Mouse (Mus musculus) erythroblast, embryonic 14.5 days (primary cell): ENCODE results near the gene Grm1. TPM values are rescaled to one million over a fixed set of nuclear protein-coding genes. Genes with fewer than 3 reads are reported as not detected.

Source experiments
- H3K27me3 ChIP-seq: 2 replicates; pipeline ENCODE4 v1.6.1; 2012; ENCODE audit warnings: inconsistent platforms; ENCODE audit not compliant: control insufficient read depth
- H3K36me3 ChIP-seq: 2 replicates; pipeline ENCODE4 v1.6.1; 2012; ENCODE audit warnings: mild to moderate bottlenecking, inconsistent platforms; ENCODE audit not compliant: control insufficient read depth
- H3K4me1 ChIP-seq: 2 replicates; pipeline ENCODE4 v1.6.1; 2012; ENCODE audit warnings: inconsistent platforms; ENCODE audit not compliant: control insufficient read depth
- H3K4me3 ChIP-seq: replicated peaks from 2 replicates; pipeline ENCODE3; 2012; ENCODE audit warnings: moderate library complexity, mild to moderate bottlenecking, inconsistent platforms
- H3K9me3 ChIP-seq: 2 replicates; pipeline ENCODE4 v1.6.1; 2012; ENCODE audit warnings: low read length, inconsistent platforms, mixed read lengths; ENCODE audit not compliant: control insufficient read depth
- GATA1 ChIP-seq: IDR thresholded peaks from 2 replicates; pipeline ENCODE4 v1.6.1; 2012; ENCODE audit warnings: low read length, inconsistent platforms, mixed read lengths
- TAL1 ChIP-seq: IDR thresholded peaks from 3 replicates; pipeline ENCODE4 v1.6.1; 2012; ENCODE audit warnings: low read length, inconsistent platforms, mixed read lengths
- polyA plus RNA-seq: library from polyadenylated mRNA; stranded (reverse); fragments of >175 nt; gene quantifications from 2 replicates; pipeline ENCODE4 v1.2.3, GENCODE M21; 2012

The Grm1 gene
- polyA plus RNA-seq, 1 experiment, result 0.01 TPM

DNA sequence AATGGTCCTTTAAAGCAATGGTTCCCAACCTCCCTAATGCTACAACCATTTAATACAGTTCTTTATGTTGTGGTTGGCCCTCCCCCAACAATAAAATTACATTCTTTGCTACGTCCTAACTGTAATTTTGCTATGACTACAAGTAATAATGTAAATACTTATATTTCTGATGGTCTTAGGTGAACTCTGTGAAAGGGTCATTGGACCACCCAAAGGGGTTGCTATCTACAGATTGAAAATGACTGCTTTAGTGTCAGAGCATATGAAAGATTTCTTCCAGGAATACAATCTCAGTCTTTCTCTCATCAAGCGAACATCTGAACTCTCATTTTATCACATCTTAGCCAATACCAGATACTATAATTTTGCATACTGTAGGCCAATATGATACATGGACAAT lies 321.4 kb downstream of the Grm1 start:
- Histone ChIP-seq H3K4me1 (no peaks in the 10 kb centered on the region), H3K4me3 (no peak overlapping the region), H3K36me3 (no peaks in the 10 kb centered on the region), H3K9me3 (no peaks in the 10 kb centered on the region), H3K27me3 (no peaks in the 10 kb centered on the region)
- TF ChIP-seq GATA1 (no peak), TAL1 (no peak)

DNA sequence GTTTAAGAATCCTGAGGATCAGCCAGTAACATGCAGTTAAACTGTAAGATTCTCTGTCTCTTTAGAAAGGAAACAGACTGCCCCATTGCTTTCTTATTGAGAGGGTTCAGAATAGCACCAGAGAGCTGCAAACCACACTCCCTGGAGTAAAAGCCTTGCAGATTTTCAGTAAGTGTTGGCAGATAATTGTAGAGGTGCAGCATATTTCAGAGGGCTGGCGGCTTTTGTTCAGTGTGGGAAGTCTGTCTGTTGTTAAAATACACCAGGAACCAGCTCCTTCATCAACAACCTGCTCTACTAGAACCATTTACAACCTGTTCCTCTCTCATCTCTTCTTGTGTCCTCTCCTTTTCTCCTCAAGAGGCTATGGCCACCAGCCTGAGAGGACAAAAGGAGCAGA lies 331.1 kb downstream of the Grm1 start:
- no peaks in the 10 kb centered on the region for H3K27me3 ChIP-seq
- no peaks in the 10 kb centered on the region for H3K9me3 ChIP-seq
- no peak for TF ChIP-seq TAL1
- no peak for TF ChIP-seq GATA1
- H3K4me1 ChIP-seq, result no peaks in the 10 kb centered on the region
- H3K36me3 ChIP-seq, result no peaks in the 10 kb centered on the region
- no peak overlapping the region for H3K4me3 ChIP-seq

- Histone ChIP-seq H3K4me3 (no peak overlapping the region), H3K36me3 (no peaks in the 10 kb centered on the region), H3K27me3 (no peaks in the 10 kb centered on the region), H3K9me3 (no peaks in the 10 kb centered on the region), H3K4me1 (no peaks in the 10 kb centered on the region)
- TF ChIP-seq TAL1 (no peak), GATA1 (no peak)
Observed at GRCm38 (mm10) chr10:10744097-10744496, 338.1 kb downstream of the Grm1 start.

DNA sequence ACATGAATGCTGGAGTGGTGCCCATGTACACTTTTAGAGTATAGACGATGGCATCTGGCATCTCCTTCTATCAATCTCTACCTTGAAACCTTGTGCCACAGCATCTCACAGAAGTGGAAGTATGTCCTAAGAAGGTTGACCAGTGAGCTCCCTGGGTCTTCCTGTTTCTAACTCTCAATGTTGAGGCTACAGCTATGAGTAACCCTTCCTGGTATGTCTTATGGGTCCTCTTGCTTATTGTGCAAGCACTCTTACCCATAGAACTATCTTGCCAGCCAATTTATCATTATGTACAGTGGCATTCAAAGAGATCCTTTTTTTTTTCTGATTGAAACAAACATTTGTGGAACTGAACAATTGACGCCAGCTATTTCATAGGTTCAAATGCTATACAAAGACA lies 340.0 kb downstream of the Grm1 start:
- Histone ChIP-seq H3K9me3 (no peaks in the 10 kb centered on the region), H3K27me3 (no peaks in the 10 kb centered on the region), H3K4me3 (no peak overlapping the region), H3K4me1 (no peaks in the 10 kb centered on the region), H3K36me3 (no peaks in the 10 kb centered on the region)
- TF ChIP-seq TAL1, result no peak
- TF ChIP-seq GATA1, result no peak

- Histone ChIP-seq H3K9me3 (no peaks in the 10 kb centered on the region), H3K27me3 (no peaks in the 10 kb centered on the region), H3K36me3 (no peaks in the 10 kb centered on the region), H3K4me3 (no peak overlapping the region), H3K4me1 (no peaks in the 10 kb centered on the region)
- TF ChIP-seq GATA1 (no peak), TAL1 (no peak)
Observed at GRCm38 (mm10) chr10:10741314-10741713, 340.8 kb downstream of the Grm1 start.

DNA sequence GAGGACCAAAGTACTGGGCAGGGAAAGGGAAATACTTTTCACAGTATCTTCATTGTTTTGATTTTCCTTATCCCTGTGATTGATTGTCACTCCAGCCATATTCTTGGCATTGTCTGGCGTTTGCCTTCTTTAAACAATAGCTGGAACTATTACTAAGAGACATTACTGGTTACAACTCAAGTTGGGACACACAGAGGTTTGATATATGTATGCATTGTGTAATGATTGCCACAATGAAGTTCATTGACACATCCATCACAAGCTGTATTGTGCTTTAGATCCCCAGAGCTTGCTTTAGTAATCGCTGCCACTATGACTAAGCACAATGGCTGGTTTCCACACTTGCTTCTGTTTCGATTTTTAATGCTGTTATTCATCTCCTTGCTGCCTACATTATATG lies 341.4 kb downstream of the Grm1 start:
- Histone ChIP-seq H3K9me3 (no peaks in the 10 kb centered on the region), H3K36me3 (no peaks in the 10 kb centered on the region), H3K4me1 (no peaks in the 10 kb centered on the region), H3K4me3 (no peak overlapping the region), H3K27me3 (no peaks in the 10 kb centered on the region)
- no peak for TF ChIP-seq TAL1
- no peak for TF ChIP-seq GATA1

DNA sequence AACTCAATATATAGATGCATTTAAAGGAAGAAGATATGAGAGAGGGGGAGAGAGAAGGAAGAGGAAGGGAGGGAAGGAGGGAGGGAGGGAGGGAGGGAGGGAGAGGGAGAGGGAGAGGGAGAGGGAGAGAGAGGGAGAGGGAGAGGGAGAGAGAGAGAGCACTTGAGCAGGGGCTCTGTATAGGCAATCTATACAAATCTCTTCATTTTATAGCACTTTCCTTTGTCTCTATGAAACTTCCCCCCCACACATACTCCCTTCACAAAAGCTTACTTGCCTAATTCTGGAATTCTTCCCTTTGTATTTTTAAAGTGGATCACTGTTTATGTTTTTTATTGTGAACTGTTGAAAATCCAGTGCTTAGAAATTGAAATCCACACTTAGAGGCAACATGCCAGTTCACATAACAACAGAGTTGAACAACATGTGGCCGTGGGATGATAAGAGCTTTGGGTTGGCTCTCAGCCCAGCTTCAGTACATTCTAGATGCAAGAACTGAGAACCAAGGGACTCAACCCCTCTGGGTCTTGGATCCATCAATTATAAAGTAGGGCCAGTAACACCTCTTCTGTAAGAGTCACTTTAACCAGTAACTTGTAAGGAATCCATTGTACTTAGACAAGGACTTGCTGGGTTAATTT lies 345.0 kb downstream of the Grm1 start:
- Histone ChIP-seq H3K4me1 (no peaks in the 10 kb centered on the region), H3K27me3 (no peaks in the 10 kb centered on the region), H3K4me3 (no peak overlapping the region), H3K9me3 (no peaks in the 10 kb centered on the region), H3K36me3 (no peaks in the 10 kb centered on the region)
- TF ChIP-seq GATA1 (no peak), TAL1 (no peak)

- no peak overlapping the region for H3K4me3 ChIP-seq
- no peaks in the 10 kb centered on the region for H3K9me3 ChIP-seq
- no peaks in the 10 kb centered on the region for H3K27me3 ChIP-seq
- no peaks in the 10 kb centered on the region for H3K36me3 ChIP-seq
- H3K4me1 ChIP-seq, result no peaks in the 10 kb centered on the region
- TF ChIP-seq TAL1 (no peak), GATA1 (no peak)
Observed at GRCm38 (mm10) chr10:10734561-10734960, 347.6 kb downstream of the Grm1 start.

DNA sequence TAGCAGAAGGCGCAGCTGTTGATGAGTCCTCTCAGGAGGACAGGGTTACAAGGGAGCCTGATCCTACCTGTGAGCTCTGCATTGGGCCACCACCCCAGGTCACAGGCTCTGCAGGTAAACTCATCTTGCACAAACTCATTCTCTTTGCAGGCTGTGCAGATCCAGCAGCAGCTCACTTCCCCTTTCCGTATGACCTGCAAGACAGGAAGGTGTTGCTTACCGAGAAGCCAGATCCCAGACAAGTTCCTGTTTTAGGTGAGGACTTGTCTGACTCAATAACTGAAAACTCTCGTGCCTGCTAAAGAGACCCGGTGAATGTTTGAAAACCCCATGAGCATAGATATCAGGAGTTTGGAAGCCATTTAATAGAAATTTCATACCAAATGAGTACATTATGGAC lies 349.1 kb downstream of the Grm1 start:
- Histone ChIP-seq H3K36me3 (no peaks in the 10 kb centered on the region), H3K9me3 (no peaks in the 10 kb centered on the region), H3K4me1 (no peaks in the 10 kb centered on the region), H3K4me3 (no peak overlapping the region), H3K27me3 (no peaks in the 10 kb centered on the region)
- no peak for TF ChIP-seq TAL1
- no peak for TF ChIP-seq GATA1

DNA sequence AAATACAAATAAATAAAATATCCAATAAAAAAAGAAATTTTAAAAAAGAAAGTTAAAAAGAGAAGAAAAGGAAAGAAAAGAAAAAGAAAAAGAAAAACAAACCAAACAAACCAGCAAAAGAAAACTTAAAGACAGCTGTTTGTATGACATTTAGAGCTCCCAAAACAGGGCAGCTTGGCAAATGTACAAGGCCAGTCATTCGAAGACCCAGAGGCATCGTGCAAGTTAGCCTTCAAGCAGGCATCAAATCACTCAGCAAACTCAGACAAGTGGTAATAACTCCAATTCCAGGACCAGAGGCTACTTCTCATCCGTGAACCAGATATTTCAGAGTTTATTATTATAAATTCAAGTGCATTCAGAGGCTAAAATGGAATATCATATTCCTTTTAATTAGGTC lies 355.7 kb downstream of the Grm1 start:
- no peak for TF ChIP-seq GATA1
- no peak for TF ChIP-seq TAL1
- H3K36me3 ChIP-seq, result no peaks in the 10 kb centered on the region
- H3K4me3 ChIP-seq, result no peak overlapping the region
- no peaks in the 10 kb centered on the region for H3K27me3 ChIP-seq
- H3K9me3 ChIP-seq, result no peaks in the 10 kb centered on the region
- no peaks in the 10 kb centered on the region for H3K4me1 ChIP-seq
